Mouse (Mus musculus) G1E (cell line): Measurements from ENCODE around the gene Mcl1. TPM values are rescaled to one million over a fixed set of nuclear protein-coding genes. Genes with fewer than 3 reads are reported as not detected.

Experiments
- ATAC-seq: 2 replicates; pipeline ENCODE4 v1.8.0; 2016; ENCODE audit warnings: mild to moderate bottlenecking; ENCODE audit not compliant: insufficient number of reproducible peaks, poor library complexity, low FRiP score, severe bottlenecking; ENCODE audit errors: extremely low read depth
- DNase-seq: peaks from one replicate; pipeline ENCODE4 v3.0.0; 2012; ENCODE audit warnings: low spot score
- H3K27me3 ChIP-seq: 2 replicates; pipeline ENCODE4 v1.6.1; 2012; ENCODE audit warnings: mild to moderate bottlenecking, low read length, inconsistent platforms; ENCODE audit not compliant: insufficient read depth
- H3K36me3 ChIP-seq: replicated peaks from 2 replicates; pipeline ENCODE3; 2012; ENCODE audit warnings: mild to moderate bottlenecking, inconsistent platforms
- H3K4me1 ChIP-seq: 2 replicates; pipeline ENCODE4 v1.6.1; 2012; ENCODE audit warnings: low read depth, low read length, inconsistent platforms, mixed read lengths; ENCODE audit not compliant: insufficient read depth
- H3K4me3 ChIP-seq: 2 replicates; pipeline ENCODE4 v1.5.1; 2012; ENCODE audit warnings: low read depth, mild to moderate bottlenecking, inconsistent platforms, low read length, moderate library complexity, mixed read lengths
- H3K9me3 ChIP-seq: replicated peaks from 2 replicates; pipeline ENCODE4 v1.6.1; 2012; ENCODE audit warnings: inconsistent platforms
- CTCF ChIP-seq: IDR thresholded peaks from 2 replicates; pipeline ENCODE4 v1.5.1; 2012; ENCODE audit warnings: low read depth, low read length, inconsistent platforms, mixed read lengths
- GATA1 ChIP-seq: IDR thresholded peaks from 2 replicates; pipeline ENCODE4 v1.6.1; 2012; ENCODE audit warnings: borderline replicate concordance, low read length, inconsistent platforms, mixed read lengths
- GATA2 ChIP-seq: IDR thresholded peaks from 2 replicates; pipeline ENCODE4 v1.6.1; 2012; ENCODE audit warnings: low read depth, low read length, inconsistent platforms, borderline replicate concordance
- POLR2AphosphoS5 ChIP-seq: IDR thresholded peaks from 2 replicates; pipeline ENCODE4 v1.6.1; 2012; ENCODE audit warnings: low read depth, low read length, inconsistent platforms; ENCODE audit not compliant: insufficient replicate concordance
- TAL1 ChIP-seq: conservative IDR thresholded peaks from 2 replicates; pipeline ENCODE4 v1.6.1; 2012; ENCODE audit warnings: low read depth, low read length, inconsistent platforms, mixed read lengths
- polyA plus RNA-seq: library from polyadenylated mRNA; stranded (reverse); fragments of >175 nt; gene quantifications from 2 replicates; pipeline ENCODE4 v1.2.3, GENCODE M21; 2012
- total RNA-seq, 2 experiments: library from RNA; stranded (forward) in 1 of 2; stranded (reverse) in 1 of 2; fragments of 200-1000 nt in 1 of 2; fragments of >200 nt in 1 of 2; fragmentation: Nextera tagmentation in 1 of 2; gene quantifications; 2 replicates each; pipeline ENCODE4 v1.2.3; 2014 to 2017

Gene Mcl1
- total and polyA plus RNA-seq, 3 experiments: 264 to 296 (median 280) TPM

DNA sequence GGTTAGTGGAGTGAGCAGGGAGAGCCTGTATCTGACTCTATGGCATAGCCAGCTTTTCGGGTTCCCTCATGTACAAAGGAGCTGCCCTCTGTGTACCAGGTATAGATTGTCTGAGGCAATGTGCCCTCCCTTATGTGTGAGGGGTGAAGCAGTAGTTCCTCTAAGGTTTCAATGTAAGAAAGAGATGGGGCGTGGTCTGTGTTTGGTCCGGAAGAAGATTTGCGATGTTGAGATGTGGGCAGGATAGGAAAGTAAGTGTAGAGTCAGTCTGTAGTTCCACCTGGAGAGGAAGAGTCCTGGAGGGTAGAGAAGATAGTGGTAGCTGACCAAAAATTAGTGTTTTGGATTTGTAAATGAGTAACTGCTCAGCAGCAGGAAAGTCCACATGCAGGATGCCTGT is 50.5 kb downstream of the Mcl1 start:
- TF ChIP-seq CTCF (no peak), GATA1 (no peak), POLR2AphosphoS5 (no peak), TAL1 (no peak), GATA2 (no peak)
- no peaks in the 10 kb centered on the region for H3K36me3 ChIP-seq
- ATAC-seq (no peak), DNase-seq (no peak)
- no peak overlapping the region for H3K4me3 ChIP-seq
- H3K4me1 ChIP-seq: peaks cover 25% of the 10 kb centered on the region
- peaks cover 17% of the 10 kb centered on the region for H3K9me3 ChIP-seq
- no peaks in the 10 kb centered on the region for H3K27me3 ChIP-seq

DNA sequence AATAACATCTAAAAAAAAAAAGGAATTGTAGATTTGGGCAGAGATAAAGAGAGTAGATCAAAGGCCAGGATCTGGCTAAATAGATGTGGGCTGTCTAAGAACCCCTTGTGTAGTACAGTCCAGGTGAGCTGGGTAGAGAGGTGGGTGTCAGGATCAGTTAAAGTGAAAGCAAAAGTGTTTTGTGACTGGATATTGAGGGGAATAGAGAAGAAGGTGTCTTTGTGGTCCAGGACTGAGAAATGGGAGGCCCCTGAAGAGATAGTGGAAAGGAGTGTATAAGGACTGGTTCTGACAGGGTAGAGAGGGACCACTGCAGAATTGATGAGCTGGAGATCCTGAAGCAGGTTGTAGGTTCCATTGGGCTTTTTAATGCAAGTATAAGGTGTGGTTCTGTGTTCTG is 51.4 kb downstream of the Mcl1 start:
- ATAC-seq (no peak), DNase-seq (no peak)
- Histone ChIP-seq H3K9me3 (peaks cover 17% of the 10 kb centered on the region), H3K4me1 (peaks cover 17% of the 10 kb centered on the region), H3K4me3 (no peak overlapping the region), H3K36me3 (no peaks in the 10 kb centered on the region), H3K27me3 (no peaks in the 10 kb centered on the region)
- TF ChIP-seq CTCF (no peak), TAL1 (no peak), GATA1 (no peak), POLR2AphosphoS5 (no peak), GATA2 (no peak)

Other genes with a start within 250 kb of the Mcl1 start
- 164 and 171 TPM in 2 replicates for gene Arnt, start 224.4 kb upstream of the Mcl1 start, total RNA-seq (2014; fragmentation: Nextera tagmentation)
- gene Arnt, start 224.4 kb upstream of the Mcl1 start, total RNA-seq (2017): 37.6 and 41.6 TPM in 2 replicates
- 53.0 and 53.5 TPM in 2 replicates for gene Arnt, start 224.4 kb upstream of the Mcl1 start, polyA plus RNA-seq
- gene Ctsk, start 159.5 kb upstream of the Mcl1 start, total RNA-seq (2014; fragmentation: Nextera tagmentation): not detected in 2 replicates
- 0.16 and 0.17 TPM in 2 replicates for gene Ctsk, start 159.5 kb upstream of the Mcl1 start, total RNA-seq (2017)
- not detected in 2 replicates for gene Ctsk, start 159.5 kb upstream of the Mcl1 start, polyA plus RNA-seq
- not detected in 2 replicates for gene Ctss, start 132.0 kb upstream of the Mcl1 start, total RNA-seq (2014; fragmentation: Nextera tagmentation)
- gene Ctss, start 132.0 kb upstream of the Mcl1 start, total RNA-seq (2017): 0.41 and 0.66 TPM in 2 replicates
- gene Ctss, start 132.0 kb upstream of the Mcl1 start, polyA plus RNA-seq: not detected in 2 replicates
- not detected in 2 replicates for gene Hormad1, start 99.1 kb upstream of the Mcl1 start, total RNA-seq (2014; fragmentation: Nextera tagmentation)
- 0.11 TPM in 1 of 2 replicates, not detected in the other for gene Hormad1, start 99.1 kb upstream of the Mcl1 start, total RNA-seq (2017)
- not detected in 2 replicates for gene Hormad1, start 99.1 kb upstream of the Mcl1 start, polyA plus RNA-seq
- 115 and 117 TPM in 2 replicates for gene Golph3l, start 69.9 kb upstream of the Mcl1 start, total RNA-seq (2014; fragmentation: Nextera tagmentation)
- 72.1 and 79.0 TPM in 2 replicates for gene Golph3l, start 69.9 kb upstream of the Mcl1 start, total RNA-seq (2017)
- 2.3 and 2.4 TPM in 2 replicates for gene Golph3l, start 69.9 kb upstream of the Mcl1 start, polyA plus RNA-seq
- 99.9 and 104 TPM in 2 replicates for gene Ensa, start 33.8 kb upstream of the Mcl1 start, total RNA-seq (2014; fragmentation: Nextera tagmentation)
- gene Ensa, start 33.8 kb upstream of the Mcl1 start, total RNA-seq (2017): 109 and 133 TPM in 2 replicates
- 19.2 and 20.4 TPM in 2 replicates for gene Ensa, start 33.8 kb upstream of the Mcl1 start, polyA plus RNA-seq
- not detected in 2 replicates for gene Adamtsl4, start 29.1 kb downstream of the Mcl1 start, total RNA-seq (2014; fragmentation: Nextera tagmentation)
- gene Adamtsl4, start 29.1 kb downstream of the Mcl1 start, total RNA-seq (2017): 0.06 and 0.11 TPM in 2 replicates
- 0.01 TPM in 1 of 2 replicates, not detected in the other for gene Adamtsl4, start 29.1 kb downstream of the Mcl1 start, polyA plus RNA-seq
- gene Ecm1, start 80.8 kb downstream of the Mcl1 start, total RNA-seq (2014; fragmentation: Nextera tagmentation): 3.6 and 7.4 TPM in 2 replicates
- gene Ecm1, start 80.8 kb downstream of the Mcl1 start, total RNA-seq (2017): 2.4 and 4.0 TPM in 2 replicates
- gene Ecm1, start 80.8 kb downstream of the Mcl1 start, polyA plus RNA-seq: 19.5 and 20.5 TPM in 2 replicates
- 47.2 and 69.0 TPM in 2 replicates for gene Tars2, start 101.4 kb downstream of the Mcl1 start, total RNA-seq (2014; fragmentation: Nextera tagmentation)
- gene Tars2, start 101.4 kb downstream of the Mcl1 start, total RNA-seq (2017): 52.3 and 56.6 TPM in 2 replicates
- 38.3 and 69.7 TPM in 2 replicates for gene Tars2, start 101.4 kb downstream of the Mcl1 start, polyA plus RNA-seq
- gene Rprd2, start 160.1 kb downstream of the Mcl1 start, total RNA-seq (2014; fragmentation: Nextera tagmentation): 116 and 144 TPM in 2 replicates
- 18.6 and 28.0 TPM in 2 replicates for gene Rprd2, start 160.1 kb downstream of the Mcl1 start, total RNA-seq (2017)
- gene Rprd2, start 160.1 kb downstream of the Mcl1 start, polyA plus RNA-seq: 6.9 and 9.1 TPM in 2 replicates
- 77.2 and 88.7 TPM in 2 replicates for gene Prpf3, start 197.1 kb downstream of the Mcl1 start, total RNA-seq (2014; fragmentation: Nextera tagmentation)
- 50.0 and 68.3 TPM in 2 replicates for gene Prpf3, start 197.1 kb downstream of the Mcl1 start, total RNA-seq (2017)
- 13.9 and 17.5 TPM in 2 replicates for gene Prpf3, start 197.1 kb downstream of the Mcl1 start, polyA plus RNA-seq
- gene Mrps21, start 212.7 kb downstream of the Mcl1 start, total RNA-seq (2014; fragmentation: Nextera tagmentation): 40.2 and 41.8 TPM in 2 replicates
- gene Mrps21, start 212.7 kb downstream of the Mcl1 start, total RNA-seq (2017): 624 and 639 TPM in 2 replicates
- 43.8 and 190 TPM in 2 replicates for gene Mrps21, start 212.7 kb downstream of the Mcl1 start, polyA plus RNA-seq
- gene Ciart, start 223.5 kb downstream of the Mcl1 start, total RNA-seq (2014; fragmentation: Nextera tagmentation): not detected in 2 replicates
- gene Ciart, start 223.5 kb downstream of the Mcl1 start, total RNA-seq (2017): 1.3 TPM in 2 replicates
- gene Ciart, start 223.5 kb downstream of the Mcl1 start, polyA plus RNA-seq: 0.07 and 0.31 TPM in 2 replicates
- gene BC028528, start 233.2 kb downstream of the Mcl1 start, total RNA-seq (2014; fragmentation: Nextera tagmentation): 1.6 and 3.9 TPM in 2 replicates
- 7.5 and 9.3 TPM in 2 replicates for gene BC028528, start 233.2 kb downstream of the Mcl1 start, total RNA-seq (2017)
- gene BC028528, start 233.2 kb downstream of the Mcl1 start, polyA plus RNA-seq: not detected in 2 replicates
- gene Aph1a, start 235.2 kb downstream of the Mcl1 start, total RNA-seq (2014; fragmentation: Nextera tagmentation): 27.5 and 35.0 TPM in 2 replicates
- gene Aph1a, start 235.2 kb downstream of the Mcl1 start, total RNA-seq (2017): 26.5 and 27.5 TPM in 2 replicates
- gene Aph1a, start 235.2 kb downstream of the Mcl1 start, polyA plus RNA-seq: 90.6 and 102 TPM in 2 replicates
- not detected in 2 replicates for gene Car14, start 245.9 kb downstream of the Mcl1 start, total RNA-seq (2014; fragmentation: Nextera tagmentation)
- 0.11 TPM in 1 of 2 replicates, not detected in the other for gene Car14, start 245.9 kb downstream of the Mcl1 start, total RNA-seq (2017)
- gene Car14, start 245.9 kb downstream of the Mcl1 start, polyA plus RNA-seq: not detected in 2 replicates